Mouse (Mus musculus): Measurements from ENCODE around the gene Cd164. TPM values are rescaled to one million over a fixed set of nuclear protein-coding genes. Genes with fewer than 3 reads are reported as not detected.

Cd164 gene
- polyA plus RNA-seq, 1 experiment from 2014 or later, result 138 TPM

Other genes starting within 250 kb of the Cd164 start
- 18.5 and 18.9 TPM in 2 replicates for gene Fig4, start 216.2 kb upstream of the Cd164 start, polyA plus RNA-seq (2014; fragmentation: Nextera tagmentation; extraction: Ambion mirVana)
- gene Ak9, start 215.4 kb upstream of the Cd164 start, polyA plus RNA-seq (2014; fragmentation: Nextera tagmentation; extraction: Ambion mirVana), result 0.05 TPM in 1 of 2 replicates, not detected in the other
- 18.6 and 21.0 TPM in 2 replicates for gene Zbtb24, start 69.0 kb upstream of the Cd164 start, polyA plus RNA-seq (2014; fragmentation: Nextera tagmentation; extraction: Ambion mirVana)
- gene Mical1, start 43.1 kb upstream of the Cd164 start, polyA plus RNA-seq (2014; fragmentation: Nextera tagmentation; extraction: Ambion mirVana), result 41.5 and 50.9 TPM in 2 replicates
- 50.7 and 56.7 TPM in 2 replicates for gene Smpd2, start 29.0 kb upstream of the Cd164 start, polyA plus RNA-seq (2014; fragmentation: Nextera tagmentation; extraction: Ambion mirVana)
- 0.65 and 0.98 TPM in 2 replicates for gene Ppil6, start 29.0 kb upstream of the Cd164 start, polyA plus RNA-seq (2014; fragmentation: Nextera tagmentation; extraction: Ambion mirVana)
- gene Ccdc162, start 197.2 kb downstream of the Cd164 start, polyA plus RNA-seq (2014; fragmentation: Nextera tagmentation; extraction: Ambion mirVana), result 0.15 and 0.80 TPM in 2 replicates